Mouse (Mus musculus) forebrain, embryonic 14.5 days (tissue): ENCODE results near the gene Mtx1. TPM values are rescaled to one million over a fixed set of nuclear protein-coding genes. Genes with fewer than 3 reads are reported as not detected.

ENCODE experiments used
- ATAC-seq: fragments of 200-750 bp; cut with Nextera tagmentation; 2 replicates; pipeline ENCODE4 v1.8.0; 2017; ENCODE audit warnings: mild to moderate bottlenecking, moderate library complexity
- DNase-seq: peaks from one replicate; pipeline ENCODE4 v3.0.0-alpha.2; 2015; ENCODE audit warnings: low spot score
- H3K27ac ChIP-seq: fragments of 300-500 bp; sonication (generic); 2 replicates; pipeline ENCODE4 v1.5.1; 2014; ENCODE audit warnings: low read depth, mild to moderate bottlenecking, control low read depth, low read length, moderate library complexity
- H3K27me3 ChIP-seq: fragments of 300-500 bp; sonication (generic); replicated peaks from 2 replicates; pipeline ENCODE4 v1.6.1; 2014; ENCODE audit warnings: low read length, control low read depth, mixed read lengths; ENCODE audit not compliant: control insufficient read depth, insufficient read depth
- H3K36me3 ChIP-seq: fragments of 300-500 bp; sonication (generic); 2 replicates; pipeline ENCODE4 v1.6.1; 2014; ENCODE audit warnings: low read length, control low read depth; ENCODE audit not compliant: control insufficient read depth, insufficient read depth
- H3K4me1 ChIP-seq: fragments of 300-500 bp; sonication (generic); 2 replicates; pipeline ENCODE4 v1.6.1; 2014; ENCODE audit warnings: antibody characterized with exemption, low read length, control low read depth; ENCODE audit not compliant: control insufficient read depth, insufficient read depth
- H3K4me2 ChIP-seq: fragments of 300-500 bp; sonication (generic); 2 replicates; pipeline ENCODE4 v1.6.1; 2014; ENCODE audit warnings: mild to moderate bottlenecking, control low read depth, low read length
- H3K4me3 ChIP-seq: fragments of 300-500 bp; sonication (generic); 2 replicates; pipeline ENCODE4 v1.5.1; 2014; ENCODE audit warnings: low read depth, low read length, control low read depth
- H3K9ac ChIP-seq: fragments of 300-500 bp; sonication (generic); 2 replicates; pipeline ENCODE4 v1.6.1; 2014; ENCODE audit warnings: mild to moderate bottlenecking, low read length, control low read depth, moderate library complexity
- H3K9me3 ChIP-seq: fragments of 300-500 bp; sonication (generic); replicated peaks from 2 replicates; pipeline ENCODE4 v1.6.1; 2016; ENCODE audit warnings: low read length, control low read depth, mixed read lengths; ENCODE audit not compliant: control insufficient read depth
- WGBS: fragments of 180-500 bp; shearing (Covaris S2); extraction: QIAGEN DNeasy Blood & Tissue Kit; methylation state at CpG from one replicate; pipeline ENCODE4 v1.1.7; 2014; 5-methylcytosine and 5-hydroxymethylcytosine counted together
- polyA plus RNA-seq: library from polyadenylated mRNA; unstranded; fragments of >200 nt; fragmentation: Nextera tagmentation; extraction: Ambion mirVana; gene quantifications from 2 replicates; pipeline ENCODE4 v1.2.1, GENCODE M21; 2014

Gene Mtx1
- polyA plus RNA-seq, 1 experiment from 2014 or later: 182 TPM

DNA sequence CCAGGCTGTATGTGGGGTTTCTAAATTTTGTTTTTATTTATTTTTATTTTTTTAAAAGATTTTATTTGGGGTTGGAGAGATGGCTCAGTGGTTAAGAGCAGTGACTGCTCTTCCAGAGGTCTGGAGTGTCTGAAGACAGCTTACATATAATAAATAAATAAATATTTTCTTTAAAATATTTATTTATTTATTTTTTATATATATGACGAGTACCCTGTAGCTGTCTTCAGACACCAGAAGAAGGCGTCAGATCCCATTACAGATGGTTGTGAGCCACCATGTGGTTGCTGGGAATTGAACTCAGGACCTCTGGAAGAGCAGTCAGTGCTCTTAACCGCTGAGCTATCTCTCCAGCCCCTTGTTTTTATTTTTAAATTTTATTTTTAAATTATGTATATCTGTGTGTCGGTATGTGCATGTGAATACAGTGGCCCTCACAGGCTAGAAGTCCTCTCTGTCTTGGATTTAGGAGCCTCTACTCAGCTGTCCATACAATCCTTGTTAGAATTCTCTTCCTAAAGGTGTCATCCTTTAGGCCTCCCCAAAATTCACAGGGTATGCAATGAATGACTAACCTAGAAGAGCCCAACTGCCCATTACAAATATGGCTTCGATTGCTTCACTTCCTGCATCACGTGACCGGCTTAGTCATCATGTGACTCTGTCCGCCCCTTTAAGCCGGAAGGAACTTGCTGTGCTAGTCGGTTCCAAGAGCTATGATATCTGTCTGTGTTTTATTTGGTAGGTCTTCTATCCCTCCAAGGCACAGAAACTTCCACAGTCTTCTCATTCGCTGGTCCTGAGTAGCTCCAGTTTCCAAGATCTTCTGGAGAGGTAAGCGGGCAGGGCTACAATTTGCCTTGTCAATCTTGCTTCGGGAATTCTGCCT is 24.4 kb downstream of the Mtx1 start, which contains the start of gene Gba:
Gba (plus strand) TSS at position 676 of the 889 bp plus-strand sequence.
- H3K27me3 ChIP-seq: no peaks in the 10 kb centered on the region
- peaks cover 4% of the 10 kb centered on the region for H3K4me1 ChIP-seq
- peak within 1 kb of the TSS; percentile 43 for H3K4me3 ChIP-seq
- H3K9me3 ChIP-seq: no peaks in the 10 kb centered on the region
- DNase-seq (peak; percentile 96), ATAC-seq (peak; percentile 92)
- peak within 1 kb of the TSS; percentile 61 for H3K4me2 ChIP-seq
- H3K36me3 ChIP-seq: peaks cover 28% of the 10 kb centered on the region
- no peak within 1 kb of the TSS for H3K27ac ChIP-seq
- H3K9ac ChIP-seq: peak within 1 kb of the TSS; percentile 53
- WGBS: 28% methylated on average over 13 of the region's 13 CpGs

DNA sequence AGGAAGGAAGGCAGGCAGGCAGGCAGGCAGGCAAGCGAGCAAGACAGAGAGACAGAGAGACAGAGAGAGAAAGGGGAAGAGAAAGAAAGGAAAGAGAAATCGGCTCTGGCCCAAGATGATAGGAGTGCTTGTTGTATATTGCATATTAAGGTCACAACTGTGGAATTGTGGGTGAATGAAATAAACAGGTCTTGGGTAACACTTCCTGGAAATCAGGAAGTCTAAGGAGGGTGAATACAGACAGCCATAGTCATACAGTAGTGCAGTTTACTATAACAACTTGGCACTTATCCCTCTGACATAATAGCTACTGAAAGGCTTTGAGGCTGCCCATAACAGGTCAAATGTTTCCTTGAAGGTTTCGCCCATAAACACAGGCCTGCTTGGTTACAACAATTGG is 27.0 kb downstream of the Mtx1 start:
- Histone ChIP-seq H3K27ac (no peak overlapping the region), H3K36me3 (peaks cover 2% of the 10 kb centered on the region), H3K9ac (no peak overlapping the region), H3K4me3 (no peak overlapping the region), H3K4me1 (peaks cover 9% of the 10 kb centered on the region), H3K27me3 (no peaks in the 10 kb centered on the region), H3K9me3 (no peaks in the 10 kb centered on the region), H3K4me2 (no peak overlapping the region)
- DNase-seq (no peak), ATAC-seq (no peak)
- WGBS: 84% methylated on average over 3 of the region's 3 CpGs

DNA sequence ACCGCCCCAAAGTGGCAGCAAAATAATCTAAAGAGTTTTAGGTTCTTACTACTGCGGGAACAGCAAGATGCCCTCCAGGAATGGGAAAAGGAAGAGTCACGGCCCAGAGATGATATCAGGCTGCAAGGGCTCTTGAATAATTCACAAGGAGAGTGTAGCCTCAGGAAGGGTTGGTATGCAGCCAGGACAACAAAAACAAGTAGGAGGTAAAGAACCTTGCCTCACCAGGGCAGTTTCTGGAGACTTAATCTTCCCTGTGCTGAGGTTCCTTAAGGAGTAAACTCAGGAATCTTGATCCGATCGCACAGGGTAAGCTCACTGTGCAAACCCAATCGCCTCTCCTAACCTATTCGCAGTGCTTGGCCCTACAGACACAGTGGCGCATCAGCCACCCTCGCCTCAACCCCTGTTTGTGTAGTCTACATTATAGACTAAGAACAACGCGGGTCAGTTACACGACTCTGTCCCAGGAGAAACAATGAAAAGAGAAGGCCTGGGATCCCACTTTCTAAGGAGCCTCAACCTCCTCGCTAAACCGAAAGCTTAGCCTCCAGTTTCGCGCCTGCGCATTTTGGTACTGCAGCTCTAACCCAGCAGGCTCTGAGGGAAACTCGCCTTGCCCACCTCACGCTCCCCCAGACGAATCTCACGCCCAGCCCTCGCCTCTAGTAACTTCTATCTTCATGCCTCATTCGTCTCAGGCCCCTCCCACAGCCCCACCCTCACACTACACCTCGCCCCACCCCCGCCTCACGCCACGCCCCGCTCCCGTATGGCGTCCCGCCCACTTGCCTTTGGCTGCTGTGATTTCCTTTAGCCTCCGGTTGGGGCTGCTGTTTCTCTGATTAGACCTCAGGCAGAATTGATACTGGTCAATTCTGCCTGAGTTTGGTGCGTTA is 30.7 kb downstream of the Mtx1 start:
- H3K4me1 ChIP-seq: peaks cover 5% of the 10 kb centered on the region
- 6% methylated on average over 33 of the region's 33 CpGs for WGBS
- no peaks in the 10 kb centered on the region for H3K27me3 ChIP-seq
- peak overlapping the region; percentile 66 for H3K9ac ChIP-seq
- H3K4me2 ChIP-seq: peak overlapping the region; percentile 67
- H3K36me3 ChIP-seq: no peaks in the 10 kb centered on the region
- peak; percentile 97 for ATAC-seq
- H3K4me3 ChIP-seq: peak overlapping the region; percentile 34
- peak overlapping the region; percentile 60 for H3K27ac ChIP-seq
- no peaks in the 10 kb centered on the region for H3K9me3 ChIP-seq
- DNase-seq: peak; percentile 95

DNA sequence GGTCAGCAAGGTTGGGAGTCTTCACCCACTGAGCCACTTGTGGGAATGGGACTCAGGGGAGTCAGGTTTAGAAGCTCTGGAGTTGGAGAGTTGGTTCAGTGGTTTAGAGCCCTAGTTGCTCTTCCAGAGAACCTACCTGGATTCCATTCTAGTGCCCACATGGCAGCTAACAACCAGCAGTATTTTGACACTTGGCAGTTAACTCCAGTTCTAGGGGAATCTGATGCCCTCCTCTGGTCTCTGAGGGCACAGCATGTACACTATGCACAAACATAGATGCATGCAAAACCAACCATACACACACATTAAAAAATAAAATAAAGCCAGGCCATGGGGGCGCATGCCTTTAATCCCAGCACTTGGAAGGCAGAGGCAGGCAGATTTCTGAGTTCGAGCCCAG is 33.0 kb downstream of the Mtx1 start:
- Histone ChIP-seq H3K9me3 (no peaks in the 10 kb centered on the region), H3K4me1 (peaks cover 5% of the 10 kb centered on the region), H3K27me3 (no peaks in the 10 kb centered on the region), H3K9ac (no peak overlapping the region), H3K4me2 (no peak overlapping the region), H3K4me3 (no peak overlapping the region), H3K36me3 (no peaks in the 10 kb centered on the region), H3K27ac (no peak overlapping the region)
- no peak for DNase-seq
- WGBS: 90% methylated on average over 2 of the region's 2 CpGs
- ATAC-seq: no peak

DNA sequence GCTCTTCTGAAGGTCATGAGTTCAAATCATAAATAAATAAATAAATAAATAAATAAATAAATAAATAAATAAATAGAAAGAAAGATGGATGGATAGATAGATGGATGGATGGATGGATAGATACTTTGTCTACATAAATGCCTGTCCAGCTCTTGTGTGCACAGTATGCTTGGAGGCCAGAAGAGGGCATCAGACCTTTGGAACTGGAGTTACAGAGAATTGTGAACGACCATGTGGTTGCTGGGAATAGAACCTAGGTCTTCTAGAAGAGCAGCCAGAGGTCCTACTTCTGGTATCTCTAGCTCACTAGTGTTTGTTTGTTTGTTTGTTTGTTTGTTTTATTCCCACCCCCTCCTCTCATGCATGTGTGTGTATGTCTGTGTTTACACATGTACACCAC is 33.5 kb downstream of the Mtx1 start:
- ATAC-seq: no peak
- Histone ChIP-seq H3K9me3 (no peaks in the 10 kb centered on the region), H3K27me3 (no peaks in the 10 kb centered on the region), H3K36me3 (peaks cover 5% of the 10 kb centered on the region; the same call in 1 of the 2 replicates), H3K4me2 (no peak overlapping the region), H3K9ac (no peak overlapping the region), H3K27ac (no peak overlapping the region), H3K4me3 (no peak overlapping the region), H3K4me1 (peaks cover 5% of the 10 kb centered on the region)
- 68% methylated on average over 1 of the region's 1 CpGs for WGBS
- no peak for DNase-seq

DNA sequence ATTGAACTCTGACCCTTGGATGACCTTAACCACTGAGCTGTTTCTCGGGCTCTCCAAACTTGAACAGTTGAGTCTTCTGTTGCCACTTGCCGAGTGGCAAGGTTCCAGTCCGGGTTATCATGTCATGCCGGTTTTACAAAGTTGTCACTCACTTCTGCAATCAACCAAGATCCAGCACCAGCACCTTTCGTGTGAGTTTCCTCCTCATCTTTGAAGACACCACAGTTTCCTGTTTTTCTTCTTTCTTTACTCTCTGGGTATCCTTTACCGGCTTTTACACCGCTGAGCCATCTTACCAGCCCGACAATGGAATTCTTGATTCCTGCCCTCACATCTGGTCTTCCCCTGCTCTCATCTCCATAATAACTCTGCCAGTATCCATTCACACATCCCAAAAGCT is 36.5 kb downstream of the Mtx1 start:
- DNase-seq (no peak), ATAC-seq (no peak)
- Histone ChIP-seq H3K4me1 (no peaks in the 10 kb centered on the region), H3K9ac (no peak overlapping the region), H3K4me2 (no peak overlapping the region), H3K4me3 (no peak overlapping the region), H3K27ac (no peak overlapping the region), H3K27me3 (no peaks in the 10 kb centered on the region), H3K36me3 (peaks cover 8% of the 10 kb centered on the region; the same call in 1 of the 2 replicates), H3K9me3 (no peaks in the 10 kb centered on the region)
- WGBS: 94% methylated on average over 8 of the region's 8 CpGs

DNA sequence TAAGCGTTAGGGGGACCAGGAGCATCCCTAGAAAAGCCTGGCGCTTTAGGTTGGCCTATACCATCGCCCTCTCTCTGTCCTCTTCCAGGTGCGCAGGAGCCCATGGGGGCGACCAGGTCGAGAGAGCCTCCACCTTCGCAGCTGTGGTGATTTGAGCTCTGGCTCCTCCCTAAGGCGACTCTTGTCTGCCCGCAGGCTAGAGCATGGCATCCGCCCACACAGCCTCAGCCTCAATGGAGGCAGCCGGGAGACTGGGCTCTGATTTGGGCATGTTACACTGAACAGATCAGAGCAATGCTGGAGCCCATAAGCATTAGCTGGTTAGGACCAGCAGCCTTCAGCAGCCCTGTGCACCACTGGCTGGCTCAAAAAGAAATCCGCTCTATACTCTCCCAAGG is 38.4 kb downstream of the Mtx1 start:
- DNase-seq (no peak), ATAC-seq (no peak)
- Histone ChIP-seq H3K4me2 (no peak overlapping the region), H3K9ac (no peak overlapping the region), H3K27me3 (no peaks in the 10 kb centered on the region), H3K4me1 (peaks cover 6% of the 10 kb centered on the region), H3K4me3 (no peak overlapping the region), H3K9me3 (no peaks in the 10 kb centered on the region), H3K36me3 (peaks cover 8% of the 10 kb centered on the region; the same call in 1 of the 2 replicates), H3K27ac (no peak overlapping the region)
- 62% methylated on average over 12 of the region's 12 CpGs for WGBS

DNA sequence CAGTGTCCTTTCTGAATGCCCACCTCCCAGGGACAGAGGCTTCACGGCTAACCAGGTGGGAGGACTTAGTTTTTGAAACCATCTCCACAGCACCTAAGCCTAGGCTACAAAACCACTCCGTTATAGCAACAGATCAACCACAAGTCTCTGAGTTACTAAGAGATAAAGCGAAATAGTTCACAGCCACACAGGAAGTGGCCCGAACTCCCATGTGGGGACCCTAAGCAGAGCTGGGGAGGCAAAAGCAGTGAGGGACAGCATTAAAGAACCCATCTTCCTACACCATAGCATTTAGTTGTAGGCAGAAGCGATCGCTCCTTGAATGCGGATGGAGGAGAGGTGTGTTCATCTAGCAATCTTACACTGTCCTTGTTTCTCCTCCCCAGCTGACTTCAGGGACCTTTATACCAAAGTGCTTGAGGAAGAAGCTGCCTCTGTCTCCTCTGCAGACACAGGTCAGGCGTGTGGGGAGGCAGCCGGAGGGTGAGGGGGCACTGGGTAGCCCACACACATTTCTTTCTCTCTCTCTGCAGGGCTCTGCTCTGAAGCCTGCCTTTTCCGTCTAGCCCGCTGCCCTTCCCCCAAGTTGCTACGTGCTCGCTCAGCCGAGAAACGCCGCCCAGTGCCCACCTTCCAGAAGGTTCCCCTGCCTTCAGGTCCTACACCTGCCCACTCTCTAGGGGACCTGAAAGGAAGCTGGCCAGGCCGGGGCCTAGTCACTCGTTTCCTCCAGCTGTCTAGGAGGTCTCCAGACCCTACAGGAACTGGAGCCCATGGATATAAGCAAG is 39.0 kb downstream of the Mtx1 start:
- Histone ChIP-seq H3K36me3 (peaks cover 8% of the 10 kb centered on the region; the same call in 1 of the 2 replicates), H3K27me3 (no peaks in the 10 kb centered on the region), H3K4me1 (peaks cover 8% of the 10 kb centered on the region), H3K27ac (no peak overlapping the region), H3K9me3 (no peaks in the 10 kb centered on the region), H3K4me3 (no peak overlapping the region), H3K4me2 (no peak overlapping the region), H3K9ac (no peak overlapping the region)
- no peak for DNase-seq
- WGBS: 57% methylated on average over 18 of the region's 18 CpGs
- no peak for ATAC-seq
